Mouse (Mus musculus): ENCODE data around the gene Gm37240. TPM values are rescaled to one million over a fixed set of nuclear protein-coding genes. Genes with fewer than 3 reads are reported as not detected.
A peak's percentile ranks its signal among the peaks of the same experiment; 100 is the strongest.

Gene Gm37240
- polyA plus RNA-seq, 1 experiment from 2014 or later, result 0.11 TPM

DNA sequence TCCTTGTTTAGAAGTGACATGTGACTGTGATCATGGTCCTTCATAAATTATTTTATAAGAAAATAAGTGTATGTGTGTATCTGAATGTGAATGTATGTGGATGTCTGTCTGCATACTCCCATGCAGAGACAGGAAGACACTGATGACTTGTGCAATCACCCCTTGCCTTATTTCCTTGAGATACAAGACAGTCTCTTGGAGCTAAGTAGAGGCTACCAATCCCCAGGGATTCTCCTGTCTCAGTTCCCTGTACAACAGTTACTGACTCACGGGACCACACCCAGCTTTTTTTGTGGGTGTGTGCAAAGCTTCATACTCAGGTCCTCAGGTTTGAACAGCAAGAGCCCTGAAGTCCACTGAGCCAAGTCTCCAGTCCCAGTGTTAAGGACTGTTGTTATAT lies 964.1 kb downstream of the Gm37240 start:
- 87% methylated on average over 1 of the region's 1 CpGs for WGBS
- H3K9me3 ChIP-seq (ENCODE audit: control insufficient read depth, low read length), result no peaks in the 10 kb centered on the region
- no peak overlapping the region for H3K9ac ChIP-seq (replicated peaks; ENCODE audit: low read length)
- H3K4me2 ChIP-seq (ENCODE audit: low read length), result no peak overlapping the region
- no peaks in the 10 kb centered on the region for H3K4me1 ChIP-seq (ENCODE audit: control insufficient read depth, insufficient read depth, low read length)
- H3K36me3 ChIP-seq (ENCODE audit: control insufficient read depth, insufficient read depth, low read length), result no peaks in the 10 kb centered on the region
- no peak overlapping the region for H3K27ac ChIP-seq (replicated peaks; ENCODE audit: low read depth, low read length)
- no peak for ATAC-seq (ENCODE audit: low FRiP score, low TSS enrichment)
- H3K27me3 ChIP-seq (ENCODE audit: control insufficient read depth, insufficient read depth, low read length), result no peaks in the 10 kb centered on the region
- no peak for DNase-seq
- H3K4me3 ChIP-seq (replicated peaks; ENCODE audit: low read depth, low read length), result no peak overlapping the region

DNA sequence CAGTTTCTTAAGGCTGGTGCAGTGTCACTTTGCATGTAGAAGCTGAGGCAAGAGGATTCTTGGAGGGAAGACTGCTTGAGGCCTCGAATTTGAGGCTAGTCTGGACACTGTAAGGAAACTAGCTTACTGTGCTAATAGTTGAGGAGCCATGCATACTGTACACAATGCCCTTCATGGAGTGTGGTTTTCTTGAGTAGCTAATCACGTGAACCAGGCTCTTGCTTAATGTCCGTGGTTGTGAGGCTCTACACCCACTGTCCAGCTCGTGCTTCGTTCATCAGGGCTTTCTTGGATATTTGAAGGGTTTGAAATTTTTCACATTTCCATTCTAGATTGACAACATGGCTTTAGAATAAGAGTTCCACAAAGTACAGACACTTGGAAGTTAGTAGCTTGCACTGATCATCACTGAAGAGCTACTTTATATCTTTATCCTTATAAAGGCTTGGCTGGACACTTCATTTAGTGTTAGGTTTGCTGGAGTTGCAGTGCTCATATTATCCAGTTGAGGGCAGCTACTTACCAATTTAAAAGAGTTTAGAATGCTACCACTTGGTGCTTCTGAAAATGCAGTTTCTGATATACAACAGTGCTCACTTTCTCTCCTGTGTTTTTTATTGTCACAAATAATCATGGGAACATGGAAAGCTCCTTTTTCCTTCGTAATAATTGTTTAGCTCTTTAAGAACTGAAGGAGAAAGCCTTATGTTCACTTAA lies 965.5 kb downstream of the Gm37240 start:
- ATAC-seq (ENCODE audit: low FRiP score, low TSS enrichment) (no peak), DNase-seq (peak; percentile 82)
- no peak overlapping the region for H3K27ac ChIP-seq (replicated peaks; ENCODE audit: low read depth, low read length)
- no peaks in the 10 kb centered on the region for H3K27me3 ChIP-seq (ENCODE audit: control insufficient read depth, insufficient read depth, low read length)
- H3K4me3 ChIP-seq (replicated peaks; ENCODE audit: low read depth, low read length), result no peak overlapping the region
- H3K4me2 ChIP-seq (ENCODE audit: low read length), result no peak overlapping the region
- H3K9ac ChIP-seq (replicated peaks; ENCODE audit: low read length), result no peak overlapping the region
- no peaks in the 10 kb centered on the region for H3K9me3 ChIP-seq (ENCODE audit: control insufficient read depth, low read length)
- no peaks in the 10 kb centered on the region for H3K4me1 ChIP-seq (ENCODE audit: control insufficient read depth, insufficient read depth, low read length)
- 81% methylated on average over 6 of the region's 6 CpGs for WGBS
- H3K36me3 ChIP-seq (ENCODE audit: control insufficient read depth, insufficient read depth, low read length), result no peaks in the 10 kb centered on the region

DNA sequence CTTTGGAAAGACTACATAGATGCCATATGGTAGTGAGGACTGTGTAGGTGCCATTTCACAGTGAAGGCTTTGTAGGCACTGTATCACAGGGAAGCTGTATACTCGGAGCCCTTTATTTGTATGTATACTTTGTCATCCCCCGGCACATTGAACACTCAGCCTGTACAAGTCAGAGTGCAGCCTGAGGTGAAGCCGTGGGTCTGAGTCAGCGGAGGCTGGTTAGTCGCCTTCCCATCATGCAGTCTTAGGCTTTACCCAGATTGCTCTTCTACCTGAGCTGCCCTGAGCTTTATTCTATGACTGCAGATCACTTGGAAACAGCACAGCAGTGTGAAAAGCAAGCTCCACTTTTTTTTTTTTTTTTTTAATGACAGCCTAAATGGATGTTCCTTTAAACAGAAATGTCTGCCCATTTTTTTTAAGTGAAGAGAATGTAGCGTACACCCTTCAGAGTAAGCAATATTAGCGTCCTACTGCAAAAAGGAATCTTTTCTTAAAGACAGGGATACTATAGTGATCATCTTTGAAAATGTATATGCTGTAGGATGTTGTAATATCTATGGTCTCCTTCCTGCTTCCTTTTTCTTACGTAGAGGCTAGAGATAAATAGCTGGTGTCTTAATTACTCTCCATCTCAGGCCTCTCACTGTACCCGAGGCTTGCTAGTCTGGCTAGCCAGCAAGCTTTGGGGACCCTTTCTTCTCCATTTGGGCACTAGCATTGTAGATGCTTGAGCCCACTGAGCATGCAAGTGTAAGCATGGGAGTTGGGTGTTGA lies 969.2 kb downstream of the Gm37240 start:
- WGBS, result 87% methylated on average over 9 of the region's 9 CpGs
- no peak for ATAC-seq (ENCODE audit: low FRiP score, low TSS enrichment)
- Histone ChIP-seq H3K27me3 (ENCODE audit: control insufficient read depth, insufficient read depth, low read length) (no peaks in the 10 kb centered on the region), H3K4me3 (replicated peaks; ENCODE audit: low read depth, low read length) (no peak overlapping the region), H3K9ac (replicated peaks; ENCODE audit: low read length) (no peak overlapping the region), H3K4me1 (ENCODE audit: control insufficient read depth, insufficient read depth, low read length) (no peaks in the 10 kb centered on the region), H3K36me3 (ENCODE audit: control insufficient read depth, insufficient read depth, low read length) (no peaks in the 10 kb centered on the region), H3K27ac (replicated peaks; ENCODE audit: low read depth, low read length) (no peak overlapping the region), H3K9me3 (ENCODE audit: control insufficient read depth, low read length) (no peaks in the 10 kb centered on the region), H3K4me2 (ENCODE audit: low read length) (no peak overlapping the region)
- DNase-seq, result no peak

DNA sequence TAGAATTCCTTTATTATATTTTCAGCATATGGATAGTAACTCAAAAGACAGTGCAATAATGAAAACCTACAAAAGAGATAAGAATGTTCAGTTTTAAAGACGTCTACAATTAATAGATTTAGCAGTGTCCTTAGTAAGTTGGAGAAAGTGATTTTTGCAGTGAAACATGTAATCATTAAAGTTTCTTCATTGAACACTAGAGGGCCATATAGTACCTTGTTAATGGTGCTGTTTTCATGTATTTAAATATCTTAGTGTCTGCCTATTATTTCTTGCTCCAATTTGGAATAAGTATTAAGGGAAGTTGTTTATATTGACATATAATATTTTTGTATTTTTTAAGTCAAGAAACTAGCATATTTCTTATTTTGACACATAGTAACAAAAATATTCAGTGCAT lies 973.0 kb downstream of the Gm37240 start:
- DNase-seq, result peak; percentile 53
- H3K4me1 ChIP-seq (ENCODE audit: control insufficient read depth, insufficient read depth, low read length), result no peaks in the 10 kb centered on the region
- no peak overlapping the region for H3K4me3 ChIP-seq (replicated peaks; ENCODE audit: low read depth, low read length)
- no peaks in the 10 kb centered on the region for H3K36me3 ChIP-seq (ENCODE audit: control insufficient read depth, insufficient read depth, low read length)
- WGBS, result 58% methylated on average over 1 of the region's 1 CpGs
- no peaks in the 10 kb centered on the region for H3K9me3 ChIP-seq (ENCODE audit: control insufficient read depth, low read length)
- no peaks in the 10 kb centered on the region for H3K27me3 ChIP-seq (ENCODE audit: control insufficient read depth, insufficient read depth, low read length)
- H3K27ac ChIP-seq (replicated peaks; ENCODE audit: low read depth, low read length), result no peak overlapping the region
- H3K4me2 ChIP-seq (ENCODE audit: low read length), result no peak overlapping the region
- ATAC-seq (ENCODE audit: low FRiP score, low TSS enrichment), result no peak
- H3K9ac ChIP-seq (replicated peaks; ENCODE audit: low read length), result no peak overlapping the region

DNA sequence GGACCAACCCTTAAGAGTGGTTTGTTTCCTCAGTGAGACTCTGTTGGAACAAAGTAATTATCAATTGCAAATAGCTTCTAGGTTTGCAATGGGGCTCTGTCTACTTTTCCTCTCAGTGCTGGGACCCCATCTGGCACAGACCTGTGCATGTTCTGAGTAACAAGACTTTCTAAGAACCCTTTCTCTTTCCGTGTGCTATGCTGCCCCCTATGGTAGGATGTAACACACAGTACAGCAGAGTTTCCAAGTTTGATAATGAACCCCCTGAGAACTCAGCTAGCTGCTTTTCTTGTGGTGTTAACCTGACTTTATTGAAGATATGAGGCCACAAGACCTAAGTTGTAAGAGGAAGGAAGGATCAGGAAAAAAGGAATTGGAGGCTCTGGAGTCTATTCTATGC lies 980.8 kb downstream of the Gm37240 start:
- DNase-seq, result peak; percentile 69

DNA sequence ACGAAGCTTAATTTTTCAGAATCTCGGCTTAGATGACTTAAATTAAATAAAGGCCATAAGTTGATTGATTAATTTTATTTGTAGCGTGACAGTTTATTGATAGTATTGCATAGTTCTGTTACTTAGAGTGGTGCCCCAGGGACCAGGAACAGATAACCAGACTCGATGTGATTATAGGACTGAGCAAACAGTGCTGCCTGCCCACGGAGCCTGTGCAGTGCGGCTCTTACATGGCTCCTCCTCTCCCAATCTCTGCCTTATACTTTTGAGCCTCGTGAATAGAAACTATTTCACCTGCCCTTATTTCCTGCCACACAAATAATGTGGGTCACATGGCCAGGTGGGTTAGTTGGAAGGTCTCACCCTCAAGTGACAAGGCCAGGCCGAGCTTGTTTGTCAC lies 989.4 kb downstream of the Gm37240 start:
- Histone ChIP-seq H3K27ac (replicated peaks; ENCODE audit: low read depth, low read length) (no peak overlapping the region), H3K9me3 (ENCODE audit: control insufficient read depth, low read length) (no peaks in the 10 kb centered on the region), H3K27me3 (ENCODE audit: control insufficient read depth, insufficient read depth, low read length) (no peaks in the 10 kb centered on the region), H3K4me3 (replicated peaks; ENCODE audit: low read depth, low read length) (no peak overlapping the region), H3K36me3 (ENCODE audit: control insufficient read depth, insufficient read depth, low read length) (no peaks in the 10 kb centered on the region), H3K9ac (replicated peaks; ENCODE audit: low read length) (no peak overlapping the region), H3K4me2 (ENCODE audit: low read length) (no peak overlapping the region), H3K4me1 (ENCODE audit: control insufficient read depth, insufficient read depth, low read length) (no peaks in the 10 kb centered on the region)
- DNase-seq (no peak), ATAC-seq (ENCODE audit: low FRiP score, low TSS enrichment) (no peak)
- 86% methylated on average over 8 of the region's 8 CpGs for WGBS

More for the DNA sequence above, 980.8 kb downstream of the Gm37240 start:
- Histone ChIP-seq H3K4me1 (ENCODE audit: control insufficient read depth, insufficient read depth, low read length) (no peaks in the 10 kb centered on the region), H3K4me2 (ENCODE audit: low read length) (no peak overlapping the region), H3K27ac (replicated peaks; ENCODE audit: low read depth, low read length) (no peak overlapping the region), H3K9ac (replicated peaks; ENCODE audit: low read length) (no peak overlapping the region), H3K4me3 (replicated peaks; ENCODE audit: low read depth, low read length) (no peak overlapping the region), H3K27me3 (ENCODE audit: control insufficient read depth, insufficient read depth, low read length) (no peaks in the 10 kb centered on the region), H3K9me3 (ENCODE audit: control insufficient read depth, low read length) (no peaks in the 10 kb centered on the region), H3K36me3 (ENCODE audit: control insufficient read depth, insufficient read depth, low read length) (no peaks in the 10 kb centered on the region)
- ATAC-seq (ENCODE audit: low FRiP score, low TSS enrichment), result no peak
- WGBS, result 29% methylated on average over 1 of the region's 1 CpGs

DNA sequence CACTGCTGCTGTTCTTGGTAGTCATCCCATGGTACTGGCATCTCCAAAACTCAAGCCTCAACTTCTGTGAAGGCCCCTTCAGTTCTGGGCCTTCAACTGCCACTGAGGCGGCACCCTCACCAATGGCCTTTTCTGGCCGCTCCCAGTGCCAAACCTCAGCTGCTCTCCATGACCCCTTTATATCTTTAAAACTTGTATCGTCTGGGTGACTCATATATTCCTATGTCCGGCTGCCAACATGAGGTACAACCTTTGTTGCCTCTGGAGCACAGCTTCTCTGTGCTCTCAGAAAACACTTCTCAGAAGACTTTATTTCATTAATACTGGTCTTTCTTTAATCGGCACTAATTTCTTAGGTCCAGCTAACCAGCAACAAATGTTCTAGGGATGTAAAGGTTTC lies 996.3 kb downstream of the Gm37240 start:
- H3K27me3 ChIP-seq (ENCODE audit: control insufficient read depth, insufficient read depth, low read length), result no peaks in the 10 kb centered on the region
- H3K4me3 ChIP-seq (replicated peaks; ENCODE audit: low read depth, low read length), result no peak overlapping the region
- H3K4me2 ChIP-seq (ENCODE audit: low read length), result no peak overlapping the region
- DNase-seq, result no peak
- no peaks in the 10 kb centered on the region for H3K36me3 ChIP-seq (ENCODE audit: control insufficient read depth, insufficient read depth, low read length)
- 97% methylated on average over 5 of the region's 5 CpGs for WGBS
- H3K9ac ChIP-seq (replicated peaks; ENCODE audit: low read length), result no peak overlapping the region
- H3K4me1 ChIP-seq (ENCODE audit: control insufficient read depth, insufficient read depth, low read length), result no peaks in the 10 kb centered on the region
- no peak for ATAC-seq (ENCODE audit: low FRiP score, low TSS enrichment)
- no peaks in the 10 kb centered on the region for H3K9me3 ChIP-seq (ENCODE audit: control insufficient read depth, low read length)
- no peak overlapping the region for H3K27ac ChIP-seq (replicated peaks; ENCODE audit: low read depth, low read length)

DNA sequence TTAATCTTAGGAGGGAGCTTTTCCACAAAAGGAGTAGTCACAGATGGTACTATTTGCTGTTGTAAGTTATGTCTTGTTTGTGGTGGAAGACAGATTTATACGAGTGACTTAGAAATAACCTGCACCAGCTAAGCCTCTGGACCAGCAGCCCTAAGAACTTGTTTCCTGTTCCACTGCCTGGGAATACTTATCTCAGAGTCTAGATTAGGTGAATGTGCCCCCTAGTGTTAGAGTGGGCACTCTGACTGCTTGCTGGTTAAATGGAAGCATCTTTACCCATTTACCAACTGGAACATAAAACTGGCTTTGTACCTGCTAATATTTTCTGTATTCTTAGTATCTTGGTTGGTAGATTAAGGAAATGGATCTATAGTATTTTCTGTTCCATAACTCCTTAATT lies 997.7 kb downstream of the Gm37240 start:
- H3K27ac ChIP-seq (replicated peaks; ENCODE audit: low read depth, low read length), result no peak overlapping the region
- no peaks in the 10 kb centered on the region for H3K36me3 ChIP-seq (ENCODE audit: control insufficient read depth, insufficient read depth, low read length)
- no peak overlapping the region for H3K9ac ChIP-seq (replicated peaks; ENCODE audit: low read length)
- ATAC-seq (ENCODE audit: low FRiP score, low TSS enrichment) (no peak), DNase-seq (peak; percentile 70)
- no peaks in the 10 kb centered on the region for H3K27me3 ChIP-seq (ENCODE audit: control insufficient read depth, insufficient read depth, low read length)
- no peaks in the 10 kb centered on the region for H3K9me3 ChIP-seq (ENCODE audit: control insufficient read depth, low read length)
- WGBS, result 80% methylated on average over 1 of the region's 1 CpGs
- no peak overlapping the region for H3K4me3 ChIP-seq (replicated peaks; ENCODE audit: low read depth, low read length)
- no peaks in the 10 kb centered on the region for H3K4me1 ChIP-seq (ENCODE audit: control insufficient read depth, insufficient read depth, low read length)
- no peak overlapping the region for H3K4me2 ChIP-seq (ENCODE audit: low read length)

All from midbrain, embryonic 14.5 days (tissue).